Mouse (Mus musculus): ENCODE results near the gene Tepsin. TPM values are rescaled to one million over a fixed set of nuclear protein-coding genes. Genes with fewer than 3 reads are reported as not detected.

Gene Tepsin
- polyA plus RNA-seq, 1 experiment from 2014 or later = 22.4 TPM

- Histone ChIP-seq H3K9ac (no peak overlapping the region), H3K4me3 (replicated peaks) (no peak overlapping the region), H3K9me3 (replicated peaks) (no peaks in the 10 kb centered on the region), H3K27ac (no peak overlapping the region), H3K36me3 (no peaks in the 10 kb centered on the region), H3K4me2 (no peak overlapping the region), H3K27me3 (peaks cover 33% of the 10 kb centered on the region), H3K4me1 (peaks cover 15% of the 10 kb centered on the region)
- no peak for ATAC-seq (replicated peaks; ENCODE audit: low FRiP score)
- 68% methylated on average over 9 of the region's 9 CpGs for WGBS
These were observed 46.3 kb downstream of the Tepsin start for GRCm38 (mm10) chr11:120052274-120052673.

- Histone ChIP-seq H3K9ac (no peak overlapping the region), H3K9me3 (replicated peaks) (no peaks in the 10 kb centered on the region), H3K27ac (no peak overlapping the region), H3K27me3 (peaks cover 40% of the 10 kb centered on the region), H3K4me2 (no peak overlapping the region), H3K4me1 (peaks cover 25% of the 10 kb centered on the region), H3K4me3 (replicated peaks) (no peak overlapping the region), H3K36me3 (no peaks in the 10 kb centered on the region)
- ATAC-seq (replicated peaks; ENCODE audit: low FRiP score) = no peak
- 50% methylated on average over 14 of the region's 14 CpGs for WGBS
These were observed 47.3 kb downstream of the Tepsin start for GRCm38 (mm10) chr11:120051124-120051811.

GRCm38 (mm10) chr11:120049067-120049466, 49.5 kb downstream of the Tepsin start:
- Histone ChIP-seq H3K4me1 (peaks cover 36% of the 10 kb centered on the region), H3K4me2 (no peak overlapping the region), H3K9ac (no peak overlapping the region), H3K36me3 (no peaks in the 10 kb centered on the region), H3K4me3 (replicated peaks) (no peak overlapping the region), H3K9me3 (replicated peaks) (no peaks in the 10 kb centered on the region), H3K27ac (no peak overlapping the region), H3K27me3 (peaks cover 47% of the 10 kb centered on the region)
- ATAC-seq (replicated peaks; ENCODE audit: low FRiP score) = no peak
- 83% methylated on average over 8 of the region's 8 CpGs for WGBS

GRCm38 (mm10) chr11:120048252-120048556, 50.3 kb downstream of the Tepsin start:
- H3K27ac ChIP-seq = no peak overlapping the region
- H3K9me3 ChIP-seq (replicated peaks) = no peaks in the 10 kb centered on the region
- H3K36me3 ChIP-seq = no peaks in the 10 kb centered on the region
- peaks cover 36% of the 10 kb centered on the region for H3K4me1 ChIP-seq
- H3K4me2 ChIP-seq = peak overlapping the region; percentile 99
- no peak overlapping the region for H3K9ac ChIP-seq
- WGBS = 3% methylated on average over 23 of the region's 23 CpGs
- H3K27me3 ChIP-seq = peaks cover 47% of the 10 kb centered on the region
- H3K4me3 ChIP-seq (replicated peaks) = peak overlapping the region; percentile 60
- ATAC-seq (replicated peaks; ENCODE audit: low FRiP score) = no peak

- Histone ChIP-seq H3K9me3 (replicated peaks) (no peaks in the 10 kb centered on the region), H3K4me1 (peaks cover 36% of the 10 kb centered on the region), H3K36me3 (no peaks in the 10 kb centered on the region), H3K9ac (peak overlapping the region; percentile 54), H3K4me3 (replicated peaks) (peak overlapping the region; percentile 60), H3K4me2 (peak overlapping the region; percentile 99), H3K27ac (no peak overlapping the region), H3K27me3 (peaks cover 47% of the 10 kb centered on the region)
- 14% methylated on average over 23 of the region's 23 CpGs for WGBS
- 0 out of 2 replicates have a peak, but pooled peaks have one; percentile 23 for ATAC-seq (replicated peaks; ENCODE audit: low FRiP score)
These were observed 50.8 kb downstream of the Tepsin start for GRCm38 (mm10) chr11:120047531-120048251.

GRCm38 (mm10) chr11:120046553-120047191, 51.9 kb downstream of the Tepsin start, which contains the start of gene Aatk:
Aatk (minus strand) TSS chr11:120047167.
- Histone ChIP-seq H3K4me2 (peak within 1 kb of the TSS; percentile 99), H3K4me3 (replicated peaks) (peak within 1 kb of the TSS; percentile 60), H3K9me3 (replicated peaks) (no peaks in the 10 kb centered on the region), H3K9ac (peak within 1 kb of the TSS; percentile 54), H3K4me1 (peaks cover 42% of the 10 kb centered on the region), H3K36me3 (no peaks in the 10 kb centered on the region), H3K27ac (peak within 1 kb of the TSS; percentile 63), H3K27me3 (peaks cover 47% of the 10 kb centered on the region)
- 1% methylated on average over 46 of the region's 63 CpGs for WGBS
- ATAC-seq (replicated peaks; ENCODE audit: low FRiP score) = no peak

- H3K4me3 ChIP-seq (replicated peaks) = peak overlapping the region; percentile 60
- H3K4me2 ChIP-seq = peak overlapping the region; percentile 99
- peaks cover 47% of the 10 kb centered on the region for H3K27me3 ChIP-seq
- peak overlapping the region; percentile 63 for H3K27ac ChIP-seq
- no peaks in the 10 kb centered on the region for H3K36me3 ChIP-seq
- H3K9me3 ChIP-seq (replicated peaks) = no peaks in the 10 kb centered on the region
- peaks cover 49% of the 10 kb centered on the region for H3K4me1 ChIP-seq
- no peak overlapping the region for H3K9ac ChIP-seq
- 0 out of 2 replicates have a peak, but pooled peaks have one; percentile 23 for ATAC-seq (replicated peaks; ENCODE audit: low FRiP score)
- 44% methylated on average over 11 of the region's 11 CpGs for WGBS
These were observed 52.5 kb downstream of the Tepsin start for GRCm38 (mm10) chr11:120045839-120046552.

GRCm38 (mm10) chr11:120045341-120045740, 53.2 kb downstream of the Tepsin start:
- H3K27me3 ChIP-seq = peaks cover 43% of the 10 kb centered on the region

GRCm38 (mm10) chr11:120042141-120042838, 56.2 kb downstream of the Tepsin start:
- no peaks in the 10 kb centered on the region for H3K9me3 ChIP-seq (replicated peaks)
- ATAC-seq (replicated peaks; ENCODE audit: low FRiP score) = no peak
- H3K4me3 ChIP-seq (replicated peaks) = no peak overlapping the region
- 74% methylated on average over 7 of the region's 7 CpGs for WGBS
- H3K9ac ChIP-seq = no peak overlapping the region
- peak overlapping the region; percentile 68 for H3K27ac ChIP-seq
- H3K4me2 ChIP-seq = no peak overlapping the region; the same call in 1 of the 2 replicates
- peaks cover 49% of the 10 kb centered on the region for H3K4me1 ChIP-seq
- H3K27me3 ChIP-seq = peaks cover 14% of the 10 kb centered on the region
- H3K36me3 ChIP-seq = no peaks in the 10 kb centered on the region

More at GRCm38 (mm10) chr11:120045341-120045740, 53.2 kb downstream of the Tepsin start:
- no peaks in the 10 kb centered on the region for H3K9me3 ChIP-seq (replicated peaks)
- H3K27ac ChIP-seq = peak overlapping the region; percentile 33; the same call in 1 of the 2 replicates
- no peak overlapping the region for H3K4me2 ChIP-seq
- H3K4me3 ChIP-seq (replicated peaks) = no peak overlapping the region
- peaks cover 55% of the 10 kb centered on the region for H3K4me1 ChIP-seq
- WGBS = 60% methylated on average over 4 of the region's 4 CpGs
- ATAC-seq (replicated peaks; ENCODE audit: low FRiP score) = 0 out of 2 replicates have a peak, but pooled peaks have one; percentile 34
- no peak overlapping the region for H3K9ac ChIP-seq
- H3K36me3 ChIP-seq = no peaks in the 10 kb centered on the region

- Histone ChIP-seq H3K4me2 (peak overlapping the region; percentile 28), H3K36me3 (no peaks in the 10 kb centered on the region), H3K4me3 (replicated peaks) (no peak overlapping the region), H3K9me3 (replicated peaks) (no peaks in the 10 kb centered on the region), H3K9ac (no peak overlapping the region), H3K4me1 (peaks cover 40% of the 10 kb centered on the region), H3K27me3 (peaks cover 8% of the 10 kb centered on the region), H3K27ac (peak overlapping the region; percentile 68)
- ATAC-seq (replicated peaks; ENCODE audit: low FRiP score) = no peak
- WGBS = 55% methylated on average over 13 of the region's 13 CpGs
These were observed 57.1 kb downstream of the Tepsin start for GRCm38 (mm10) chr11:120041191-120042123.
